Mouse (Mus musculus) kidney, adult 9 months (tissue): ENCODE results near the gene Luc7l3.

ENCODE experiments used
- DNase-seq: peaks from one replicate; pipeline ENCODE4 v3.0.0; 2022

Luc7l3 gene

DNA sequence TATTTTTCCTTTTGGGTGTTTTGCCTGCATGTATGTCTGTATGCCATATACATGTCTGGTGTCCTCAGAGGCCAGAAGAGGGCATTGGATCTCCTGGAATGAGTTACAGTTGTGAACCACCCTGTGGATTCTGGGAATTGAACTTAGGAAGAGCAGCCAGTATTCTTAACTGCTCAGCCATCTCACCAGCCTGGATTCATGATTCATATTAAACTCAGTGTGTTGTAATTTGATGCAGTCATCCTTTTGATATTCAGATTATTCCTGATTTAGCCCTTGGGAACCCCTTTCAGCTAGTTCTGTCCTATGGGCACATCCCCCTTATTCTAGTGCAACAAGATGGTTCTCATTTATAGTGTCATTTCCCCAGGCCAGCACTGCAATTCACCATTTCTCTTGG is 14.8 kb upstream of the Luc7l3 start:
- DNase-seq, result no peak

DNA sequence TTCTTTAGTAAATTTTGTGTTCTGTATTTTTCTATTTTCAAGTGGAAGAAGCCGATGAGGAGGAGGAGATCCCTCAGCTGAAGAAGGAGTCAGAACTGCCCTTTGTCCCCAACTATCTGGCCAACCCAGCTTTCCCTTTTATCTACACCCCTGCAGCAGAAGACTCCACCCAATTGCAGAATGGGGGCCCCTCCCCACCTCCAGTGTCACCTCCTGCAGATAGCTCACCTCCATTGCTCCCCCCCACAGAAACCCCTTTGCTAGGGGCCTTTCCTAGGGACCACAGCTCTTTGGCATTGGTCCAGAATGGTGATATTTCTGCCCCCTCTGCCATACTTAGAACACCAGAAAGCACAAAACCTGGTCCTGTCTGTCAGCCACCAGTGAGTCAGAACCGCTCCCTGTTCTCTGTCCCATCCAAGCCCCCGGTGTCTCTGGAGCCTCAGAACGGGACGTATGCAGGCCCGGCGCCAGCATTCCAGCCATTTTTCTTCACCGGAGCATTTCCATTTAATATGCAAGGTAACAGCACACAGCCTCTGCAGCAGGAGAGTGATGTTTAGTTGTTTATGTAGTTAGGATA is 12.7 kb upstream of the Luc7l3 start:
- no peak for DNase-seq

DNA sequence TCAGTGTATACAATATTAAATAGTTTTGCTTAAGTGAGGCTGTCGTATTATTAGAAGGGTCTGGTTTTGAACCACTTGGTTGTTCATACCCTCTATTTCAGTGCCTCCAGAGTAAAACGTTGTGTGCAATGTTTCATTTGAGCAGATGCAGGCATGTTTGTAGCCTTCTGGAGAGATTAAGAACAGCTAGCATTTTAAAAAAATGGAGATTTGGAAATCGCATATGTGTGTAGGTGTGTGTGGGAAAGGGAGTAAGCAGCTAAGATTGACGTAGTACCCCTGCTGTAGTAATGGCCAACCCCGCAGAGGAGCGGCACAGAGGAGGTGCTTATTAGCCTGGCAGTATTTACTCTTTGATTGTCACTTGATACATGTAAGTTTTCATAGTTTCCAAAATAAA is 10.9 kb upstream of the Luc7l3 start:
- no peak for DNase-seq

DNA sequence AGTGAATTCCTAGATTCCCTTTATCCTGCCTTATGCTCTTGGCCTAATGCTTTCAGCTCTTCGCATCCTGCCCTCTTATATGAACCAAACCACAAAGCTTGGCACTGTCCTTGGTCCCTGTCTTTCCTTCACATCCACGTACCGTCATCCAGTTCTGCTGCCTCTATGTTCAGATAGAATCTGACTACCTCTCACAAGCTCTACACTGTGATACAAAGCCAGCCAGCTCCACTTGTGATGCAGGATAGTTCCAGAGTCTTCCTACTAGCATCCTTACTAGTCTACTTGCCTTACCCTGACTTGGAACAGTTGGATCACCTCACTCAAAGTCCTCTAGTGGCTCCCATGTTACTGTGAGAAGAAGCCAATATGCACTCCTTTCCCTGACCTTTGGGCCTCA is 8.4 kb upstream of the Luc7l3 start:
- DNase-seq, result no peak

DNA sequence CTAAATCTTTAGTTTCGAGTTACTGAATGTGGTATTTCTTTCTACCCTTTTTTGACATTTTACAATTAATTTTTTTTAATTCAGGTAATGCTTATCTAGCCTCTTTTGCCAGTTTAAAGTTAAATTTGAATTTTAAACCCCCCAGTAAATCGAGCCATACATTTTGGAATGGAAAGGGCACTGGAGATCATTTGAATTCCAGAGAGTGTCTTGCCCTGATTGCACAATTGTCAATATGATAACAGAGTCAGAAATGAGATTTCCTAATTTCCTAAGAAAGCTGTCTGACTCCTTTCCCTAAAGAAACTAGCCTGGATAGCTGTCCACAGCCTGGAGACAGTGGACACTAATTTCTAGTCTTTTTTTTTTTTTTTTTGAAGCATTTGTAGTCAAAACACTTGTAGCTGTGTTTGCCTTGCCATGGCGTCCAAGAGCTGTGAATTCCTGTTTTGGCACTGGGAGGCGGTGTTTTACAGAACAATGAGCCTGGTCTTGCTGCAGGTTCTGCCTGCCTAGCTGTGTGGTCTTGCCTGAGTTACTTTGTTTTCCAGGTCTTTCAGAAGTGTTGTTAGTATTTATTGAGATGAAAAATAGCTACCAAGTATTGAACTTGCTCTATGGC is 7.6 kb upstream of the Luc7l3 start:
- peak; percentile 62 for DNase-seq

DNA sequence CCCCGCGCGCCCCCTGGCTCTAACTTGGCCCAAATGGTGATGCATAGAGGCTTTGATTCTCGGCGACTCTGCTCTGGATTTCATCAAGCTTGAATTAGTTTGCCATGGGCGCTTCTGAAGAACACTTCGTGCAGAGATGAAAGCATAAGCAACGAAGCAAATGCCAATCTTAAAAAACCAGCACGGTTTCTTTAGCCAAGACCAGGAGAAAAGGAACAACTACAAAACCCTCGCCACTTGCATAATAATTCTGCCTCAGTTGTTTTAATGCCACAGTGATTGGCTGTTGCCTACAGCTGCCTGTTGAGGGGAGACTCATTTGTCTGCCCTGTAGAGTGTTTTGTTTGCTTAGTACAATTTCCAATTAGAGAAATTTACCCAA is 6.8 kb upstream of the Luc7l3 start:
- DNase-seq, result no peak

DNA sequence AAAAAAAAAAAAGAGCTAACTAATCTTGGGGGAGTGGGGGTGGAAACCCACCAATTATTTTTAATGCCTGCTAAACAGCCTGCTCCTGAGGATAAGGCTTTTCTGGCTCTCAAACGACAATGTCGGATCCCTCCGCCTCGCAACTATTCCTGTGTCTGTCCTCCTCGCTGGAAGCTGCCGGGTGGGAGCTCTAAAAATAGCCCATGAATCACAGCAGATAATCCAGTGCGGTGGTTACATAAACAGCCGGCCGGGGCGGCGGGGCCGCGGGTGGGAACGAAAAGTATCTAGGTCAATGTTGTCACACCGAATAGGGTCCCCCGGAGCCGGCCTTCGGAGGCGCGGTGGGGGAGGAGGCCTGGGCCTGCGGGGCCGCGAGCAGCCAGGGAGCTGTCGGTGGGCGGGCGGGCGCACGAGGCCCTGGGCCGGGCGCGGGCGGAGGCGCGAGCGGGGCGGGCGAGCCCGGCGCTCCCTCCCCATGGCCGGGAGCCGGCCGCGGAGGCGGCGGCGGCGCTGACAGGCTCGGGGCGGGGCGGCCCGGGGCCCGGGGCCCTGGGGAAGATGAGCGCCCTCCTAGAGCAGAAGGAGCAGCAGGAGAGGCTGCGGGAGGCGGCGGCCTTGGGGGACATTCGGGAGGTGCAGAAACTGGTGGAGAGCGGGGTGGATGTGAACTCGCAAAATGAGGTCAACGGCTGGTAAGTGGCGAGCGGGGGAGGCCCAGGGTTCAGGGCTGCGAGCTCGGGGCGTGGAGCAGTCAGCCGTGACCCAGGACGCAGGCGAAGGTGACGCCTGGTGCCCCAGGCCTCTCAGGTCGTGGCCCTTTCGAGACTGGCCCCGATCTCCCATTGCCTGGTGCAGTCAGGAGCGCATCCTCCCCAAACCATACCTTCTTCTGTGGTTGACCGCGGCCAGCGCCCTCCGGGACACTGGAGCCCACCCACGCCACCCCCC is 6.2 kb upstream of the Luc7l3 start, which contains the start of gene Ankrd40:
Ankrd40 (plus strand) TSS at position 309 of the 951 bp plus-strand sequence.
- peak; percentile 97 for DNase-seq

DNA sequence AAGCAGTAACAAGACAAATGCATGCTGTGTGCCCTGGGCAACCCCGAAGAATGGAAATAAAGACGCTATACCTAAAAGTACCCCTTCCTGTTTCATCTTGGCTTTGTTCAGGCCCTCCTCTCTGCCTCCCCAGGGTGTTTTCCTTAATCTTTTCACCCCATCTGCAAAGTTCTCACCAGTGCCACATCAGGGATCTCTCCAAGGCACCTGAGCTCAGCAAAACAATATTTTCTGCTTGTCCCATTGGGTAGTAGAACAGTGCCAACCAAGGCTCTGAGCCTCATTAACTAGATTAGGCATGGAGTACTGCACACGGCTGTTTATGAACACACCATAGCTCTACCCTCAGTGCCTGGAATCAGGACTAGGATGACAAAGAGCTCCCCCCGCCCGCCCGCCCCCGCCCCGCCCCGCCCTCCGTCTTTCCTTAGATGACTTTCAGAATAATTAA is 5.2 kb upstream of the Luc7l3 start:
- peak; percentile 63 for DNase-seq

DNA sequence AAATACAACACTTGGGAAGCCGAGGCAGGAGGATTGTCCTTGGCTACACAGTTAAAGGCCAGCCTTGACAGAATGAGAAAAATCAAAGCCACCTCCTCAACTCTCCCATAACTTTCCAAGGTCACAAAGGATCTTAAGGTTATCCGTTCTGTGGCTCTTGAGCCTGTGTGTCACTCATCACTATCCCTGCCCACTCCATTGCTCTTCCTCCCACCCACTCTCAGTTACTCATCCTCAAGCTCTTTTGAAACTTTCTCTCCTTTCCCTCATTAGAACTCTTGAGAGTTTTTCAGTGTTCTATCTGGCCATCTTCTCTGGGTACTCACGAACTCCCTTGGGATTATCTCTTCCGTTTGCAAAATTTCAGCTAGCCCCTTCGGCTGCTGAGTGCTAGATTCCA is 2.8 kb upstream of the Luc7l3 start:
- no peak for DNase-seq

DNA sequence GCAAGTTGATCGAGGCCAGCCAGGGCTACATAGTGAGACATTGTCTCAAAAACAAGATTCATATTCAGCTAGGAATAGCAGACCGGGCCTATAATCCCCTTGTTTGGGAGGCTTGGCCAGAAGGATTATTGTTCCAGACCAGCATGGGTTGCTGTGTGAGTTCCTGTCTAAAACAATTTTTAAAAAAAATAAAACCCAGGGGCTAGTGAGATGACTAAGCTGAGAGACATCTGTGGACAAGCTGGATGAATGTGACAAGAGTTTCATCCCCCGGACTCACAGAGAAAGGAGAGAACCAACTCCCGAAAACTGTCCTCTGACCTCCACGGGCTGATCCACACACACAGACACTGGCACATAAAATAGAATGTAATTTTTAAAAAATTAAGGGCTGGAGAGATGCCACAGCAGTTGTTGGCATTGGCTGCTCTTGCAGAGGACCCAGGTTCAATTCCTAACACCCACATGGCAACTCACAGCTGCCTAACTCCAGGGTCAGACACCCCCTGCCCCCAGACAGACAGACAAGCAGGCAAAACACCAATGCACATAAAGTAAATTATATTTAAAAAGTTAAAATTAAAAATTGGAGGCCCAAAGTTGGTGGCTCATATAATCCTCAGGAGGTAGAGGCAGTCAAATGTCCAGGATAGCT is 1.6 kb upstream of the Luc7l3 start:
- no peak for DNase-seq

DNA sequence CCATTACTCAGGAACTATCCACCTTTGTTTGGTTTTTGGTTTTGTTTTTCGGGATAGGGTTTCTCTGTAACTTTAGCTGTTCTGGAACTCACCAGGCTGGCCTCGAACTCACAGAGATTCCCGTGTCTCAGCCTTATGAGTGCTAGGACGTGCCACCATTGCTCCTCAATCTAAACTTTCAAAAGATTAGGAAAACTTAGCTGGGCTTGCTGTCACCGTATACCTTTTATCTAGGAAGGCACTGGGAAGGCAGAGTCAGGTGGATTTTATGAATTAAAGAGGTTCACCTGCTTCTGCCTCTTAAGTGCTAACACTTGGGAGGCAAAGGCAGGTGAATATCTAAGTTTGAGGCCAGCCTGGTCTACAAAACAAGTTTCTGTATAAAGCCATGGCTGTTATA is 848 bp upstream of the Luc7l3 start:
- no peak for DNase-seq

DNA sequence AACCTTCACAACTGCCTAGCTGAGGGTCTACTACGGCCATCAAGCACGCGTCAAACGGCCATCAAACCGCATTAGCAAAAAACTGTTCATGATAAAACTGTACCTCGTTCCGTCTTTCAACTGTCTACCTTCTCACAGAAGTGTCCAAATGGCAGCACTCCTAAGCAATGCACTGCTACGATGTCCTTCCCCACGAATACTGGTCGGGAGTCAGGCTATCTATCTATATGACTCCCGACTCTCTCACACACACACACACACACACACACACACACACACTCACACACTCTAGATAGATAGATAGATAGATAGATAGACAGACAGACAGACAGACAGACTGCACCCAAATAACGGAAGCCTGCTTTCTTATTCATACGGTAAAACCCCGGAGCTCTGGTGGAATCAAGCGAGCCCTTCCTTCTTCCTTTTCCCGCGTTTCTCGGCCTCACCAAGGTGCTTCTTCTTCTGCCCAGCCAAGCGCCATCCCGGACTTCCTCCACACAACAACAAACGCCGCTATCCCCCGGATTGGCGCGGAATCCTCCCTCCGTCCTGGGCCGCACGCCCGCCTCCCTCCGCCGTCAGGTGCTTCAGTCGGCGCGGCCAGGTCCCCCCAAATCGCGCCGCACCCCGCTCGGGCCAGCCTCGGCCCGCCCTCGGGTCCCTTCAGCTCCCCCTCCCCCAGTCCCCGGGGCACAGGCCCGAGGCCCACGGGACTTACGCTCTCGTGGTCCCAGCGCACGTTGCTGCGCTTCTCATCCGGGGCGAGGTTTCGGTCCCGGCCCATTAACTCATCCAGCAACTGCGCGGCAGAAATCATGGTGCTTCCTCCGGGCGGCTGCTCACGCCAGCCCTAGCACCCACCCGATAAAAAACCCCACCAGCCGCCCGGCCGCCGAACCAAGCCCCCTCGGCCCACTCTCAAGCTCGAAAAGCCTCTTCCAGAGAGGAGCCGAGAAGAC is 538 bp downstream of the Luc7l3 start:
- DNase-seq, result no peak

DNA sequence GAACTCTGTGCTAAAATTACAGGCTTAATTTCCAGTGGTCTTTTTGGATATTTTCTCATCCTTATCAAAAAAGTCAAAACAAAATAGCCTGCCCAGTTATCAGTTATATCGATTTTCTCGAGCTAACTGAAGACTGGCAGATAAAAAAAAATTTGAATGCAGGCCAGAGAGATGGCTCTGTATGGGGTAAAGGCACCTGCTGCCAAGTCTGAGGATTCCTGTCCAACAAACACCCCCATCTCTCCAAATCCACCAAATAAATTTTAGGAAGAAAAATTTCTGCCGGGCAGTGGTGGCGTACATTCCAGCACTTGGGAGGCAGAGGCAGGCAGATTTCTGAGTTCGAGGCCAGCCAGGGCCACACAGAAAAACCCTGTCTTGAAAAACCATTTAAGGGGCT is 3.7 kb downstream of the Luc7l3 start:
- DNase-seq, result no peak

DNA sequence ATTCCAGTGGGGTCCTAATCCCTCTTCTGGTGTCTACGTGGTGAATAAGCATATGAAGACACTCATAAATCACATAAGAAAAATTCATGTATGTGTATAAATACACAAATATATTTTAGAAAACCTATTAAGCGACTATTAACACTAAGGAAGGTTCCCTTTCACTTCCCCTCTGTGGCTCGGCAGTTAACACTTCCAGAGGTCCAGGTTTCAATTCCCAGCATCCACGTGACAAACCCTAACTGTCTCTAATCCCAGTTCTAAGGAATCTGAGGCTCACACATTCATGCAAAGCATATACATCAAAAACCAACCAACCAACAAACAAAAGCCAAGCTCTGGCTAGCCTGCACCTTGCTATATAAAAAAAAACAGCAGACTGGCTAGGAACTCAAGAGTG is 4.3 kb downstream of the Luc7l3 start:
- DNase-seq, result no peak

DNA sequence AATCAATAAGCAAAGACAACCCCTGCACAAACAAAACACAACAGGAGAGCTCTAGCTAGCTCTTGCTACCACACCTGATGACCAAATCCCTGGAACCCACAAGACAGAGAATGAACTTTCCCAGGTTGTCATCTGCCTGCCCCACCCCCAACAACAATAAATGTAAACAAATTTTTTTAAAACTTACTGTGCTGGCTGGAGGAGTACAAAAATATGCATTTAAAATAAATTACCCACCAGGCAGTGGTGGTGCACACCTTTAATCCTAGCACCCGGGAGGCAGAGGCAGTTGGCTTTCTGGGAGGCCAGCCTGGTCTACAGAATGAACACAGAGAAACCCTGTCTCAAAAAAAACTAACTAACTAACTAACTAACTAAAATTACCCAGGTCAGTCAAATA is 4.8 kb downstream of the Luc7l3 start:
- DNase-seq, result no peak

DNA sequence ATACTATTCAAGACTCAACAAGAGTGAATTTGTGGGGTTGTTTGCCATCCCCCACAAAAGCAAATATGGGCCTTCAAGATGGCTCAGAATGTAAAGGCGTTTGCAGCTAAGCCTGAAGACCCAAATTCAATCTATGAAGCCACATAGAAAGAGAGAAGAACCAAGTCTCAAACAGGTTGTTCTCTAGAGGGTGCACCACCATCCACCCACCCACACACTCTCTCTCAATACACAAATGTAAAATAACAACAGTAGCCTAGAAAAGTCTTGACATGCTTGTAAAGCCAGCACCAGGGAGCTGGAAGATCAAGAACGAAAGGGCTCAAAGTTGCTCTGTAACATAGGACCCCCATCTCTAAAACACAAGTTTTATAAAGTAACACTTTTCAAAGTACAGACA is 5.3 kb downstream of the Luc7l3 start:
- no peak for DNase-seq

DNA sequence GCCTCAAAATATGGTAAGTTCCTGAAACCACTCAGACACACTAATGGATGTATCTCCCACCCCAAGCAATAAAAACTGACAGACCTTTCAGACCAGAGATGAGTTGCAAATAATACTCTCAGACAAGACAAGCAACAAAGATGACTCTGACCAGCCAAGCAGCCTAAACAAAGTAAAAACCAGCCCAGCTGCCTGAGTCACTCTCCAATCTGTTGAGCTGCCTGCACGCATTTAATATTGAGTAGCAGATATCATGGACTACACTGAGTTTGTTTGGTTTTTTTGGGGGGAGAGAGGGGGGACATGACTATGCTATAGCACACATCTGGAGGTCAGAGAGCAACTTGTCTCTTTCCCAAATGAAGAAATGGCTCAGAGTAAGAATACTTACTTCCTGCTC is 6.5 kb downstream of the Luc7l3 start:
- no peak for DNase-seq

DNA sequence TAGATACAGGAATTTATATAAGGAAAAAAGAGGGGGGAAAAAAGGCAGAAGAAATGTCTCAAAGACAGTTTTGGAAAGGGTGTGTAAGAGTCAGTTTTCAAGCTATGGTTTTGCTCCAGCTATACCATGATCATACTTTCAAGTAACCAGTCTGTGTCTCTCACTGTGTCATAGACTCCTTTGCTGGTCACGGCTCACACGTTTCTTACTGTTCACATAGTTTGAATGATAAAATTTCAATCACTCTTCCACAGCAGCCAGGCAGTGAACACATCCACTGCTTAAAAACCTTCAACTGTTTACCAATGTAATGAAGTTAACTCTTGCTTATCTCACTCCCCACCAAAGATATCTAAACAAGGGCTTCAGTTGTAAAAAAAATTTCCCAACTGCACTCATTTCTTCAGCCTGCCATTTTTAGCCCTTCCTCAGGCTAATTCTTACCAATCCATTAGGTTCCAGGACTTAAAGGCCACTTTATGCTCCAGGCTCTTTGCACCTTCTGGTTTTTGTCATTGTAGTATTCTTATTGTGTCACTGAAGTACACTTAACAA is 7.6 kb downstream of the Luc7l3 start:
- DNase-seq, result no peak

DNA sequence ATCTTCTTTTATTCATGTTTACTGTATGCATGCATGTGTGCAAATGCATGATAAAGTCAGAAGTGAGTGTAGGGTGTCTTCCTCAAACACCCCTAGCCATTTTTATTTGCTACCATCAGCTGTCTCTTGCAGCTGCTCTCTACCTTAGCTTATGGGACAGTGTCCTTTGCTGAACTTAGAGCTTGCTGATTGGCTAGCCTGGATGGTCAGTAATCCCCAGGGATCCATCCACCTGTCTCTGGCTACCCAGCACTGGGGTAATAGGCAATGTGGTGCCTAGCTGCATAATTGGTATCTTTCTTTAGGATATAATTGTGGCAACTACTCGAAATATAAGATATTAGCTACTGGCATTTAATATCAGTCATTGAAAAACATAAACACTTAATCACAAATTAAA is 9.1 kb downstream of the Luc7l3 start:
- no peak for DNase-seq

DNA sequence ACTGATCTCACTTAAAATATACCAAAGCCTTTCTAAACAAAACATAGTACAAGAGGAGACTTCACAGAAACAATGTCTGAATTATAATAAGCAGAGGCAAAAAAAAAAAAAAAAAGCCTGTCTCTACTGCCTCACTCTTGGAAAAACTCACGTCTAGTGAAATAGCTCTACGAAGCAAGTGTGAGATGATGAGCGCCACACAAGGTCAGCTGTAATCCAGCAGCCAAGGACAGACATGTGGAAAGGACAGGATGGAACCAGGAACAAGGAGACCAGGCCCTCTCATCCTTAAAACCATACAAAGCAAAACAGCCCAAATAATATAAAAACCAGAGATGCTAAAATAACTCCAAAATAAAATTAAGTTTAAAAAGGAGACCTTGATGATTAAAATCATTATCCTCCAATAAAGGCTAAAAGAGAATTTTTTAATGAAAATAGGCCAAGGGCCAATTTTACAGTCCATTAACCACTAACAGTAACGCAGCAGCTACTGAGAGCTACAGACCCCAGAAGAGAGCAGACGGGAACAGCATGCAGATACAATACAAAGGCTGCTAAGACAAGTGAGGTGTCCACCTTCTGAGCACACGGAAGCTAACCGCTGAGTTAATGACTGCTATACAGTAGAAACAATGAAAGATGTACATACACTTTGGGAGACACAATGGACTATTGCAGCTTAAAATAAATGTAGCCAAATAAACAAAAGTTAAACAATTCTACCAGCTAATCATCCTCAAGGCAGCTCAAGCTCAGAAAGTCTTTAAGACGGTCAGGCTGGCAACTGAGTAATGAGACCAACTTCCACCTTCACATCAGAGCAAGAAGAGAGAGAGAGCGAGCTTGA is 26.6 kb downstream of the Luc7l3 start:
- DNase-seq, result no peak
